Mouse (Mus musculus): ENCODE data around the gene Ebf1. TPM values are rescaled to one million over a fixed set of nuclear protein-coding genes. Genes with fewer than 3 reads are reported as not detected.
A peak's percentile ranks its signal among the peaks of the same experiment; 100 is the strongest.

Gene Ebf1
- polyA plus RNA-seq, 1 experiment from 2014 or later: 5.0 TPM

DNA sequence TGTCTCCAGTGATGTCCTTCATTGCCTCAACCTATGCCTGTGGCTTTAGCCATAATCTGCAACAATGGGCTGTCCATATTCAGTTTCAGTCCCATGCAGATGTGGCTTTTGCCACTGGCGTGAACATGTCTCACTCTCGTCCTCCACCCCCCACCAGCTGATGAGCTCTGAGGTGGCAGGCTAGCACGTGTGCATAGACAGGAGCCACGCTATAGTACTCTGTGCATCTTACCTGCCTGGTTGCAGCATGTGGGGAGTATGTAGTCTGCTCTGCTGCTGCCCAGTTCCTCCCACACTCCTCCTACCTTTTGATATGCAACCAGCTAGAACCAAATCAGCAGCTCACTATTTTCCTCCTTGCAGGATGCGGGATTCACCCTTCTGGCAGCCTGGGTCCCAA is 408.9 kb downstream of the Ebf1 start:
- H3K27me3 ChIP-seq (ENCODE audit: insufficient read depth, low read length): no peaks in the 10 kb centered on the region
- TF ChIP-seq CTCF (IDR thresholded peaks at IDR 0.05; ENCODE audit: low read depth) (no peak), EP300 (IDR thresholded peaks at IDR 0.05; ENCODE audit: low read depth) (no peak)
- 75% methylated on average over 5 of the region's 5 CpGs for WGBS (ENCODE audit: insufficient replicate concordance)
- H3K9ac ChIP-seq (replicated peaks): no peak overlapping the region
- no peak overlapping the region for H3K4me2 ChIP-seq (ENCODE audit: low read depth, low read length)
- H3K4me1 ChIP-seq (ENCODE audit: insufficient read depth): no peaks in the 10 kb centered on the region
- no peaks in the 10 kb centered on the region for H3K9me3 ChIP-seq (ENCODE audit: low read length)
- H3K27ac ChIP-seq (ENCODE audit: low read depth): no peak overlapping the region
- no peaks in the 10 kb centered on the region for H3K36me3 ChIP-seq (replicated peaks; ENCODE audit: insufficient read depth, low read length)
- ATAC-seq (no peak), DNase-seq (no peak)
- H3K4me3 ChIP-seq (ENCODE audit: low read depth, low read length): no peak overlapping the region

DNA sequence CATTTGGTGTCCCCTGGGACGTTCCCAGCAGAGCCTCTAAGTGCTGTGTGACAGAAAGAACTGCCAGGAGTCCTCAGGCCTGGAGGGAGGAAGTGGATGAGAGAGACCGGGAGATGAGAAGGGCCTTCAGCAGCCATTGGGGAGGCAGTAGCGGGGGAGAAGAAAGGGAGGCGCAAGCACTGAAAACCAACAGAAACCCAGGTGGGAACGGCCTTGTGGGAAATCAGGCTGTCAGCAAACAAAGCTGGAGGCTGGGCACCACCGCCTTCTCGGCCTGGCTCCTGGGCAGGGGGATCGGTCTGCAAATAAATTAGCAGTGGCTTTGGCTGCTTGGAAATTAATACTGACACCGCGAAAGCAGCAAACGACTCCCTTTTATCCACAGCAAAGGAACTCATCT is 409.6 kb downstream of the Ebf1 start:
- TF ChIP-seq EP300 (IDR thresholded peaks at IDR 0.05; ENCODE audit: low read depth): no peak
- no peak for TF ChIP-seq CTCF (IDR thresholded peaks at IDR 0.05; ENCODE audit: low read depth)
- Histone ChIP-seq H3K4me3 (ENCODE audit: low read depth, low read length) (no peak overlapping the region), H3K36me3 (replicated peaks; ENCODE audit: insufficient read depth, low read length) (no peaks in the 10 kb centered on the region), H3K9me3 (ENCODE audit: low read length) (no peaks in the 10 kb centered on the region), H3K27ac (ENCODE audit: low read depth) (no peak overlapping the region), H3K4me1 (ENCODE audit: insufficient read depth) (no peaks in the 10 kb centered on the region), H3K9ac (replicated peaks) (no peak overlapping the region), H3K4me2 (ENCODE audit: low read depth, low read length) (peak overlapping the region; percentile 30; the same call in 1 of the 2 replicates), H3K27me3 (ENCODE audit: insufficient read depth, low read length) (no peaks in the 10 kb centered on the region)
- WGBS (ENCODE audit: insufficient replicate concordance): 26% methylated on average over 11 of the region's 11 CpGs
- DNase-seq (no peak), ATAC-seq (no peak)

DNA sequence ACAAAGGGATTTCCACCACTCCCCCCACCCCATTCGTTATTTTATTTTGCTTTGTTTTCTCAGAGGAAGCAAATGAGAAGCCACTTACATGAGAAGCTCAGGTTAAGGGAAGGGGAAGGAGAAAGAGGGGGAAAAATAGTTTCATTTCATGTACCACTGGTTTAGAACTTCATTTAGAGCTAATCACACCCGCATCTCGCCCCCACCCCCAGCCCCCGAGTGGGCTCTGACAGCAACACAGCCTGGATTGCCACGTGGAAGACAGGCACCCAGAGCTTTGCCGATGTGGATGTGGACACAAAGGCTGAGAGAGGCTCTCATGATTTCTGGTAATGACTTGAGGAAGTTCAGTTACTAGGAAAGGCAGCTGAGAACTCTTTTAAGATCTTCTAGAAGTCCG is 410.0 kb downstream of the Ebf1 start:
- Histone ChIP-seq H3K9me3 (ENCODE audit: low read length) (no peaks in the 10 kb centered on the region), H3K4me1 (ENCODE audit: insufficient read depth) (no peaks in the 10 kb centered on the region), H3K4me2 (ENCODE audit: low read depth, low read length) (peak overlapping the region; percentile 30; the same call in 1 of the 2 replicates), H3K36me3 (replicated peaks; ENCODE audit: insufficient read depth, low read length) (no peaks in the 10 kb centered on the region), H3K27me3 (ENCODE audit: insufficient read depth, low read length) (no peaks in the 10 kb centered on the region), H3K9ac (replicated peaks) (no peak overlapping the region), H3K27ac (ENCODE audit: low read depth) (no peak overlapping the region), H3K4me3 (ENCODE audit: low read depth, low read length) (no peak overlapping the region)
- ATAC-seq (no peak), DNase-seq (no peak)
- 52% methylated on average over 7 of the region's 7 CpGs for WGBS (ENCODE audit: insufficient replicate concordance)
- TF ChIP-seq CTCF (IDR thresholded peaks at IDR 0.05; ENCODE audit: low read depth) (no peak), EP300 (IDR thresholded peaks at IDR 0.05; ENCODE audit: low read depth) (no peak)

DNA sequence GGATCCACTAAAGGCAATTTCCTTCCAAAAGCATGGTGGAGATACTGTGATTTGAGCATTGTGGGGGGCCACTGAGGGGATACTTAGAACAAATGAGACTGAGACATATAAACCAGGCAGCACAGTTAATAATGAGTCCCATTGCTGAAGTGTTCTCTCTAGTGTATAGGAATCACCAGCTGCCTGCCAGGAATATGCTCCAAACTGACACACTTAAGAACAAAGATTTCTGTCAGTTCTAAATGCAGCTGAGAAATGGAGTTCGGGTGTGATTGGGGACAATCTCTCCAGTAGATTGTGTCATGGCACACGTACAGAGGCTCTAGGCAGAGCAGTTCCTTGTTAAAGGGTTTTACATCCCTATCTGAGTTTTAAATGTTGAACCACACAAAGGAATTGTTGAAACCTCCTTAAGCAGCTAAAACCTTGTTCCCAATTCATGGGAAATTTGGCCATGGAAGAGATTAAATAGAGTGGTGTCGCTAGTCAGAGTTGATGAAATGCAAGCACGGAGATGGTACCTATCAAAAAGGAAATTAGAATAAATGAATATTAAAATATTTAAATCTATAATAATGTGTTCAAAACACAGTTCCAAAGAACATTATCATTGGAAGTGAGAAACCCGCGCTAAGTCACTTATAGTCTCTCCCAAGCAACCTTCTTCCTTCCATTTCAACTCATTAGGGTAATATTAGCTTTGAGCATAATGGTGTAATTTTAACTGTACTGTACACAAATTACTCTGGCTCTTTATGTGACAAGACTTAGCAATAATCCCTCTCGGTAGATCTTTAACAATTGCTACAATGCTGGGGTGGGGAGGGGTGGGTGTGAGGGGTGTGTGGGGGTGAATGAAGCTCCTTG is 438.9 kb downstream of the Ebf1 start:
- WGBS (ENCODE audit: insufficient replicate concordance): 75% methylated on average over 7 of the region's 7 CpGs

More for the DNA sequence above, 438.9 kb downstream of the Ebf1 start:
- Histone ChIP-seq H3K4me2 (ENCODE audit: low read depth, low read length) (no peak overlapping the region), H3K9ac (replicated peaks) (no peak overlapping the region), H3K27ac (ENCODE audit: low read depth) (no peak overlapping the region), H3K4me1 (ENCODE audit: insufficient read depth) (no peaks in the 10 kb centered on the region), H3K4me3 (ENCODE audit: low read depth, low read length) (no peak overlapping the region), H3K9me3 (ENCODE audit: low read length) (no peaks in the 10 kb centered on the region), H3K27me3 (ENCODE audit: insufficient read depth, low read length) (no peaks in the 10 kb centered on the region), H3K36me3 (replicated peaks; ENCODE audit: insufficient read depth, low read length) (no peaks in the 10 kb centered on the region)
- no peak for ATAC-seq
- TF ChIP-seq EP300 (IDR thresholded peaks at IDR 0.05; ENCODE audit: low read depth) (no peak), CTCF (IDR thresholded peaks at IDR 0.05; ENCODE audit: low read depth) (no peak)
- DNase-seq: no peak

Other genes with a start within 250 kb of the Ebf1 start
- gene Il12b, start 217.3 kb upstream of the Ebf1 start, polyA plus RNA-seq (2015; fragmentation: Nextera tagmentation; extraction: Ambion mirVana): not detected in 2 replicates
- 40.8 and 40.9 TPM in 2 replicates for gene Ublcp1, start 146.8 kb upstream of the Ebf1 start, polyA plus RNA-seq (2015; fragmentation: Nextera tagmentation; extraction: Ambion mirVana)
- 31.9 and 32.7 TPM in 2 replicates for gene Rnf145, start 98.4 kb upstream of the Ebf1 start, polyA plus RNA-seq (2015; fragmentation: Nextera tagmentation; extraction: Ambion mirVana)